Mouse (Mus musculus) kidney, embryonic 14.5 days (tissue): ENCODE measurements around the gene Atp13a3. TPM values are rescaled to one million over a fixed set of nuclear protein-coding genes. Genes with fewer than 3 reads are reported as not detected.

ENCODE experiments used
- ATAC-seq: fragments of 200-750 bp; cut with Nextera tagmentation; 2 replicates; pipeline ENCODE4 v1.8.0; 2017; ENCODE audit warnings: moderate number of reproducible peaks, mild to moderate bottlenecking, moderate TSS enrichment, moderate library complexity; ENCODE audit not compliant: low FRiP score, low TSS enrichment
- H3K27ac ChIP-seq: fragments of 300-500 bp; sonication (generic); 2 replicates; pipeline ENCODE4 v1.5.1; 2014; ENCODE audit warnings: low read depth, mild to moderate bottlenecking, low read length, moderate library complexity, mixed read lengths
- H3K27me3 ChIP-seq: fragments of 300-500 bp; sonication (generic); 2 replicates; pipeline ENCODE4 v1.6.1; 2014; ENCODE audit warnings: mild to moderate bottlenecking, low read length; ENCODE audit not compliant: control insufficient read depth, insufficient read depth
- H3K36me3 ChIP-seq: fragments of 300-500 bp; sonication (generic); 2 replicates; pipeline ENCODE4 v1.6.1; 2014; ENCODE audit warnings: low read length, mixed read lengths; ENCODE audit not compliant: control insufficient read depth, insufficient read depth
- H3K4me1 ChIP-seq: fragments of 300-500 bp; sonication (generic); 2 replicates; pipeline ENCODE4 v1.6.1; 2014; ENCODE audit warnings: low read length, mixed read lengths; ENCODE audit not compliant: control insufficient read depth, insufficient read depth
- H3K4me2 ChIP-seq: fragments of 300-500 bp; sonication (generic); replicated peaks from 2 replicates; pipeline ENCODE4 v1.6.1; 2014; ENCODE audit warnings: low read depth, mild to moderate bottlenecking, low read length
- H3K4me3 ChIP-seq: fragments of 300-500 bp; sonication (generic); 2 replicates; pipeline ENCODE4 v1.5.1; 2014; ENCODE audit warnings: mild to moderate bottlenecking, low read length
- H3K9ac ChIP-seq: fragments of 300-500 bp; sonication (generic); 2 replicates; pipeline ENCODE4 v1.6.1; 2014; ENCODE audit warnings: low read depth, mild to moderate bottlenecking, low read length, moderate library complexity
- H3K9me3 ChIP-seq: fragments of 300-500 bp; sonication (generic); 2 replicates; pipeline ENCODE4 v1.6.1; 2016; ENCODE audit warnings: low read length; ENCODE audit not compliant: control insufficient read depth
- WGBS: fragments of 180-500 bp; shearing (Covaris S2); extraction: QIAGEN DNeasy Blood & Tissue Kit; methylation state at CpG from one replicate; pipeline ENCODE4 v1.1.7; 2014; 5-methylcytosine and 5-hydroxymethylcytosine counted together
- polyA plus RNA-seq: library from polyadenylated mRNA; unstranded; fragments of >200 nt; fragmentation: Nextera tagmentation; extraction: Ambion mirVana; gene quantifications from 2 replicates; pipeline ENCODE4 v1.2.1, GENCODE M21; 2014

The Atp13a3 gene
- polyA plus RNA-seq, 1 experiment from 2014 or later = 20.2 TPM

GRCm38 (mm10) chr16:30306102-30306501 lies 99.7 kb downstream of the Atp13a3 start:
- Histone ChIP-seq H3K9me3 (no peaks in the 10 kb centered on the region; the same call in 1 of the 2 replicates), H3K9ac (no peak overlapping the region), H3K4me3 (no peak overlapping the region), H3K36me3 (no peaks in the 10 kb centered on the region), H3K4me2 (no peak overlapping the region), H3K27me3 (peaks cover 49% of the 10 kb centered on the region), H3K27ac (no peak overlapping the region), H3K4me1 (peaks cover 8% of the 10 kb centered on the region; the same call in 1 of the 2 replicates)
- ATAC-seq = no peak
- 88% methylated on average over 4 of the region's 4 CpGs for WGBS

DNA sequence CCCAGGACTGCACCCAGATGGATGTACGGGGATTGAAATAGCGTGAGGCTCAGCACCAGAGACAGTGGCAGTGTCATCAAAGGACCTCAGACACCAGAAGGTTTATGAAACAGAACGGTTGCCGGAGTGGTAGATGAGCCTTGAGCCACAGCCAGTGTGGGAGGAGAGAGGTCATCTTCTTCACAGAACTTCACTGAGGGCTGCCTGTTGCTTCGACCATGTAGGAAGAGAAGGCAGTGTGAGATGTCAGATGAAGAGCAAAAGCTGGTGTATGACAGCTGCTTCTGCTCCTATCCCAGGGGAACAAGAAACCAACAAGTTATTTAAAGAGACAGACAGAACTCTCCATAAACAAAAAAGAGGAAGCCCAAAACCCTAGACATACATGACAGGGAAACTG lies 101.5 kb downstream of the Atp13a3 start:
- Histone ChIP-seq H3K4me1 (peaks cover 8% of the 10 kb centered on the region; the same call in 1 of the 2 replicates), H3K27ac (no peak overlapping the region), H3K27me3 (peaks cover 32% of the 10 kb centered on the region), H3K9me3 (no peaks in the 10 kb centered on the region; the same call in 1 of the 2 replicates), H3K9ac (no peak overlapping the region), H3K4me2 (no peak overlapping the region), H3K36me3 (no peaks in the 10 kb centered on the region), H3K4me3 (no peak overlapping the region)
- WGBS = 32% methylated on average over 5 of the region's 5 CpGs
- ATAC-seq = no peak

DNA sequence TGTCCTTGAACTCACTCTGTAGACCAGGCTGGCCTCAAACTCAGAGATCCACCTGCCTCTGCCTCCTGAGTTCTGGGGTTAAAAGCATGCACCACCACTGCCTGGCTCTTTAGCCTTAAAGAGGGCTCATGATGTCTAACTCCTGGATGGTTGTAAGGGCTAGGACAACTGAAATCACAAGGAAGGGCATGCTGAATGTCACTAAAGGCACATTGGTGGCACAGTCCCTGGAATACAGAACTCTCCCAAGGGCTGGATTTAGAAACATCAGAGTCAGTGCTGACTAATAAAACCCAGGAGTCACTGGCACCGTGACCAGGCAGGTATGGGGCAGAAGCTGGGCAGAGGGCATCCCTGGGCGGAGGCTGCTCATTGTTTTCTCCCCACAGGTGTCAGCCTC lies 102.4 kb downstream of the Atp13a3 start:
- H3K36me3 ChIP-seq = no peaks in the 10 kb centered on the region
- peaks cover 4% of the 10 kb centered on the region; the same call in 1 of the 2 replicates for H3K4me1 ChIP-seq
- 63% methylated on average over 2 of the region's 2 CpGs for WGBS
- H3K27me3 ChIP-seq = peaks cover 26% of the 10 kb centered on the region
- no peak overlapping the region for H3K27ac ChIP-seq
- ATAC-seq = no peak
- H3K4me3 ChIP-seq = no peak overlapping the region
- no peaks in the 10 kb centered on the region for H3K9me3 ChIP-seq
- no peak overlapping the region for H3K4me2 ChIP-seq
- no peak overlapping the region for H3K9ac ChIP-seq

DNA sequence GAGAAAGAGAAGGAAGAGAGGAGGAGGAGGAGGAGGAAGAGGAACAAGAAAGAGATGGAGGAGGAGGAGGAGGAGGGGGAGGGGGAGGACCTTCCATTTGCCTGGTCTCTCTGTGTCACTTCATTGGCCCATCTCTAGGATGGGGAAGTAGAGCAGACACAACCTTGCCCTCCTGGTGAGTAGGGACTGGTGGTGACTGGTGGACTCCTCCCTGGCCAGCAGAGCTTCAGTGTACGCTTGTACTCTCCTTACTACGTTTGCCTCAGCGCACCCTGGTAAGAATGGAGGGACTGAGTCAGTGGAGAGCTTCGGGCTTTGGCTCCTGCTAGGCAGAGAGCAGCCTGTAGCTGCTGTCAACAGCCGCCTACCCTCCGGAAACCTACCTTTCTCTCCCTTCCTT lies 103.1 kb downstream of the Atp13a3 start:
- no peak overlapping the region for H3K4me3 ChIP-seq
- H3K4me1 ChIP-seq = no peaks in the 10 kb centered on the region
- no peaks in the 10 kb centered on the region for H3K9me3 ChIP-seq
- no peak overlapping the region for H3K4me2 ChIP-seq
- ATAC-seq = no peak
- 83% methylated on average over 6 of the region's 6 CpGs for WGBS
- H3K27ac ChIP-seq = no peak overlapping the region
- H3K27me3 ChIP-seq = peaks cover 20% of the 10 kb centered on the region; the same call in 1 of the 2 replicates
- no peak overlapping the region for H3K9ac ChIP-seq
- H3K36me3 ChIP-seq = no peaks in the 10 kb centered on the region

GRCm38 (mm10) chr16:30299711-30300277 lies 106.0 kb downstream of the Atp13a3 start:
- Histone ChIP-seq H3K4me3 (no peak overlapping the region), H3K27me3 (0 out of 2 replicates have a peak, but pooled peaks cover 5% of the 10 kb centered on the region), H3K27ac (no peak overlapping the region), H3K4me2 (no peak overlapping the region), H3K36me3 (no peaks in the 10 kb centered on the region), H3K4me1 (no peaks in the 10 kb centered on the region), H3K9ac (no peak overlapping the region), H3K9me3 (no peaks in the 10 kb centered on the region)
- no peak for ATAC-seq
- 70% methylated on average over 10 of the region's 10 CpGs for WGBS

- Histone ChIP-seq H3K4me2 (no peak overlapping the region), H3K9me3 (no peaks in the 10 kb centered on the region), H3K9ac (no peak overlapping the region), H3K27me3 (0 out of 2 replicates have a peak, but pooled peaks cover 3% of the 10 kb centered on the region), H3K27ac (no peak overlapping the region), H3K36me3 (no peaks in the 10 kb centered on the region), H3K4me3 (no peak overlapping the region), H3K4me1 (no peaks in the 10 kb centered on the region)
- WGBS = 88% methylated on average over 7 of the region's 7 CpGs
- no peak for ATAC-seq
These were observed 108.3 kb downstream of the Atp13a3 start for GRCm38 (mm10) chr16:30297450-30297849.

DNA sequence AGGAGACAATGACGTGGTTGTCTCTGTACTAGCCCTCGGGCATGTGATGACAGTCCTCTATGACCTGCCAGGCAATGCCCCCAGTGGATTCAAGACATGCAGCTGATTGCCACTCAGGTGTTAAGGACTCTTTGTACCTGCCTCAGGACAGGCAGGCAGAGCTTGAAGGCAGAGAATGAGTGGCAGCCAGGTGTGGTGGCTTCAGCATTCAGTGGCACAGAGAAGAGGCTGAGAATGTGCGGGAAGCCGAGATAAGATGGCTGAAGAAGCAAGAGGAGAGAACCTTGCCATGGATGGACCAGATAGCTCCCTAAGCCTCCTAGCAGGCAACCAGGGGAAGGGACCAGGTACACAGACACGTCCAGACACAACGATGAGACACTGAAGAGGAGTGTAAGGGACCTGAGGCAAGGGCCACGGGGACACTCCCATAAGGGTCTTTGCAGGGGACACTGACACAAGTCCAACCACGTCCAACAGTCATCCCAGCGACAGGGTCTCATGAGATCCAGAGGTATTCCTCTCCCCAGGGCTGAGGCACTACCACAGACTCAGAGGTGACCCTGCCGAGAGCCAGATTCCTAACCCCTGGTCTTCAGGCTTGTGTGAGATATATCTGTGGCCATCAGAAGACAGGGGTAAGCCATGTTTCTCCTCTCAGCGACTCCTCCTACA lies 109.0 kb downstream of the Atp13a3 start:
- 92% methylated on average over 11 of the region's 11 CpGs for WGBS
- no peak for ATAC-seq
- no peak overlapping the region for H3K4me2 ChIP-seq

DNA sequence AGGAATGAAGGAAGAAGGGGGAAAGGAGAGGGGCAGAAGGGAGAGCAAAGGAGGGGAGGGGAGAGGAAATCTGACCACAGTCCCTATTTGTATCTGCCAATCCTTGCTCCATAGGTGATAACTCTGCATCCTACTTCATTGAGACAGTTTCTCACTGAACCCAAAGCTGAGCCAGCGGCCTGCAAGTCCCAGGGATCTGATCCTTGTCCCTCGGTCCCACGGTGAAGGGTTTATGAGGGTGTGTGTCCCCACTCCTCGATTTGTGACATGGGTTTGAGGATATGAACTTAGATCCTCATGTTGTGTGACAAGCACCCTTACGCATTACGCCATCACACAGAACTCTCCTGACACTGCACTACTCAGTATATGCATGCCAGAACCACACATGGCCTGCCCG lies 110.7 kb downstream of the Atp13a3 start:
- Histone ChIP-seq H3K4me3 (no peak overlapping the region), H3K36me3 (no peaks in the 10 kb centered on the region), H3K9ac (no peak overlapping the region), H3K27me3 (0 out of 2 replicates have a peak, but pooled peaks cover 3% of the 10 kb centered on the region), H3K9me3 (no peaks in the 10 kb centered on the region), H3K27ac (no peak overlapping the region), H3K4me2 (no peak overlapping the region), H3K4me1 (peaks cover 6% of the 10 kb centered on the region; the same call in 1 of the 2 replicates)
- 85% methylated on average over 7 of the region's 7 CpGs for WGBS
- no peak for ATAC-seq

More for the DNA sequence above, 109.0 kb downstream of the Atp13a3 start:
- H3K4me1 ChIP-seq = no peaks in the 10 kb centered on the region
- H3K36me3 ChIP-seq = no peaks in the 10 kb centered on the region
- 0 out of 2 replicates have a peak, but pooled peaks cover 3% of the 10 kb centered on the region for H3K27me3 ChIP-seq
- no peak overlapping the region for H3K9ac ChIP-seq
- H3K9me3 ChIP-seq = no peaks in the 10 kb centered on the region
- no peak overlapping the region for H3K27ac ChIP-seq
- H3K4me3 ChIP-seq = no peak overlapping the region

DNA sequence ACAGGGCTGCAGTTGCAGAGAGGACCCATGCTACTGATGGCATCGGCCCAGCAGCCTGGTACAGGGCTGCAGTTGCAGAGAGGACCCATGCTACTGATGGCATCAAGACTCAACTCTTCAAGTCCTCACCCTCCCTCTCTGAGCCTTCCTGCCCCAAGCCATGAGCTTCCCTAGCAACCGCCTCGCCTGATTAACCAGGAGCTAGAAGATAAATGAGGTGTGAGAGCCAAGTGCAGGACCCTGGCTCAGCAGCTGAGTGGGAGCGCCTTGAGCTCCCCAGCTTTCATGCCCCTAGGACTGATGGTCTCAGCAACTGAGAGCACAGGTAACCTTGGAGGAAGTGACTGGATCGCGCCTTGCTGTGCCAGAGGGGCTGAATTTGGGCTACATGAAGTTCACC lies 115.3 kb downstream of the Atp13a3 start:
- Histone ChIP-seq H3K4me2 (no peak overlapping the region), H3K27me3 (no peaks in the 10 kb centered on the region; the same call in 1 of the 2 replicates), H3K9me3 (no peaks in the 10 kb centered on the region), H3K4me1 (peaks cover 7% of the 10 kb centered on the region; the same call in 1 of the 2 replicates), H3K36me3 (no peaks in the 10 kb centered on the region), H3K9ac (no peak overlapping the region), H3K27ac (no peak overlapping the region), H3K4me3 (no peak overlapping the region)
- 49% methylated on average over 6 of the region's 6 CpGs for WGBS
- ATAC-seq = peak; percentile 74
